Mouse (Mus musculus) embryonic facial prominence, embryonic 11.5 days (tissue): ENCODE data around the gene Samd5. TPM values are rescaled to one million over a fixed set of nuclear protein-coding genes. Genes with fewer than 3 reads are reported as not detected.

Experiments used
- ATAC-seq: fragments of 200-750 bp; cut with Nextera tagmentation; replicated peaks from 2 replicates; pipeline ENCODE4 v1.8.0; 2017; ENCODE audit warnings: low read depth; ENCODE audit not compliant: insufficient number of reproducible peaks, low FRiP score, low TSS enrichment
- DNase-seq: peaks from one replicate; pipeline ENCODE4 v3.0.0-alpha.2; 2015; ENCODE audit warnings: low spot score
- H3K27ac ChIP-seq: fragments of 300-500 bp; sonication (generic); replicated peaks from 2 replicates; pipeline ENCODE4 v1.5.1; 2014; ENCODE audit warnings: mild to moderate bottlenecking, low read depth, low read length, control low read depth
- H3K27me3 ChIP-seq: fragments of 300-500 bp; sonication (generic); 2 replicates; pipeline ENCODE4 v1.6.1; 2014; ENCODE audit warnings: mild to moderate bottlenecking, low read length, moderate library complexity, mixed read lengths; ENCODE audit not compliant: control insufficient read depth, insufficient read depth
- H3K36me3 ChIP-seq: fragments of 300-500 bp; sonication (generic); replicated peaks from 2 replicates; pipeline ENCODE4 v1.6.1; 2014; ENCODE audit warnings: low read depth, mild to moderate bottlenecking, low read length, moderate library complexity, mixed read lengths; ENCODE audit not compliant: control insufficient read depth, insufficient read depth
- H3K4me1 ChIP-seq: fragments of 300-500 bp; sonication (generic); 2 replicates; pipeline ENCODE4 v1.6.1; 2014; ENCODE audit warnings: low read length, mixed read lengths; ENCODE audit not compliant: control insufficient read depth, insufficient read depth
- H3K4me2 ChIP-seq: fragments of 300-500 bp; sonication (generic); 2 replicates; pipeline ENCODE4 v1.6.1; 2014; ENCODE audit warnings: low read depth, mild to moderate bottlenecking, control low read depth, low read length, moderate library complexity
- H3K4me3 ChIP-seq: fragments of 300-500 bp; sonication (generic); 2 replicates; pipeline ENCODE4 v1.5.1; 2014; ENCODE audit warnings: low read depth, low read length, control low read depth
- H3K9ac ChIP-seq: fragments of 300-500 bp; sonication (generic); replicated peaks from 2 replicates; pipeline ENCODE4 v1.6.1; 2014; ENCODE audit warnings: mild to moderate bottlenecking, control low read depth, low read length
- H3K9me3 ChIP-seq: fragments of 300-500 bp; sonication (generic); replicated peaks from 2 replicates; pipeline ENCODE4 v1.6.1; 2016; ENCODE audit warnings: mild to moderate bottlenecking, low read length, inconsistent platforms, mixed read lengths; ENCODE audit not compliant: control insufficient read depth
- WGBS: fragments of 180-500 bp; shearing (Covaris S2); extraction: QIAGEN DNeasy Blood & Tissue Kit; methylation state at CpG from one replicate; pipeline ENCODE4 v1.1.7; 2014; 5-methylcytosine and 5-hydroxymethylcytosine counted together
- polyA plus RNA-seq: library from polyadenylated mRNA; unstranded; fragments of >200 nt; fragmentation: Nextera tagmentation; extraction: Ambion mirVana; gene quantifications from 2 replicates; pipeline ENCODE4 v1.2.1, GENCODE M21; 2014

Gene Samd5
- polyA plus RNA-seq, 1 experiment from 2014 or later = 5.9 TPM

DNA sequence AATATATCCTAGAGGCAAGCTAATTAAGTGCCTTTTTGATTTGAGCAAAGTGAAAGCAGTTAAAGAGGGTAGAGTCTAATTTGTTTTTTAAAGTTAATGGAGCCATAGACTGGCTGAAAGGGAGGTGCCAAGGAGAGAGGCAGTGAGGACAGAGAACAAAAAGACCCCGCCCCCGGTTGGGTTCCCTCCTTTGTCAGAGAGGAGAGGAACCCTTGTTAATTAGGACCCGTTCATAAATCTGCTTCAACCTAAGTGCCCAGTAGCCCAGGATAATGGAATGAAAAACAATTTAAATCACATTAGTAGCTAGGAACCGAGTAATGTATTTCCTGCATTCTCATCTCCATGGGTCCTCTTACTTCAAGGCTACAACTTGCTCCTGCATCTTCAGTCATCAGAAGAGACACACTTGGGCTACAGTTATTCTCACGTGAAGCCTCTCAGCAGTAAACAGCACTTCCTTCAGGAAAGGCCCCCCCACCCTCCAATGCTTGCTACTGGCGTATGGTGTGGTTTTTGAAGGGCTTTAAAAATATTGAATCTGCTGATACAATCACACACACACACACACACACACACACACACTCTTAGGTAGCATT, 21.6 kb upstream of the Samd5 start:
- WGBS = 48% methylated on average over 6 of the region's 6 CpGs
- Histone ChIP-seq H3K9ac (no peak overlapping the region), H3K4me2 (no peak overlapping the region), H3K27me3 (no peaks in the 10 kb centered on the region), H3K4me1 (no peaks in the 10 kb centered on the region), H3K9me3 (no peaks in the 10 kb centered on the region), H3K36me3 (no peaks in the 10 kb centered on the region), H3K27ac (no peak overlapping the region), H3K4me3 (no peak overlapping the region)
- ATAC-seq (no peak), DNase-seq (no peak)

DNA sequence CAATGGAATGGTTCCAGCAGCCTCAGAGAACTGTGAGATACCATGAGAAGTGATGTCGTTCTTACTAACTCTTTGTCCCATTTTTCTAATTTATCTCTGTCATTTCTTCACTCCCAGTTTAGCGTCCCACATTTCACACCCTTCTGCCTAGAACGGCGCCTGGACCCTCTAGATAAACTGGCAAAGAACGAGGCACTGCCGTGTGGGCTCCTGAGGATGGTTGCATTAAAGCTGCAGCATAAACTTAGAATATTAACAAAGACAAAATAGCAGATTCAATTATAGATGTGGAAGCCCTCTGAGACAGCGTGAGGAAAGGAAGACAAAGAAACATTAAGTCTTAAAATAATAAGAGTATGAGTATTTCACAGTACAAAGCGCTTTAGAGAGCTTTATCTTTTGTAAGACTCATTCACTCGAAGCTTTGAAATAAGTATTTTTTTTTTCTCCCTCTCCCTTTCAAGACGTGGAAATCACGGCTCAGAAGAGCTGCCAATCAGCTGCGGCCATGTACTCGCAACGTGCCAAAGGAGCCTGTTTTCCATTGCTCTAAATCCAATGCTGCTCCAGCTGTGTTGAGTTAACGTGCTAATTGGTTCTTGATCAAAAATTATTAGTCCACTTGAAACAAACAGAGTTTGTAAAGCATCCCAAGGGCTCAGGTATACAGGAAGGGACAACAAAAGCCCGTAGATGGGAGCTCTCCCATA, 19.1 kb upstream of the Samd5 start:
- H3K36me3 ChIP-seq = no peaks in the 10 kb centered on the region
- H3K4me3 ChIP-seq = no peak overlapping the region
- H3K9ac ChIP-seq = no peak overlapping the region
- no peaks in the 10 kb centered on the region for H3K9me3 ChIP-seq
- WGBS = 74% methylated on average over 16 of the region's 16 CpGs
- DNase-seq = no peak
- H3K4me1 ChIP-seq = no peaks in the 10 kb centered on the region
- ATAC-seq = no peak
- no peak overlapping the region for H3K4me2 ChIP-seq
- no peak overlapping the region for H3K27ac ChIP-seq
- H3K27me3 ChIP-seq = no peaks in the 10 kb centered on the region

DNA sequence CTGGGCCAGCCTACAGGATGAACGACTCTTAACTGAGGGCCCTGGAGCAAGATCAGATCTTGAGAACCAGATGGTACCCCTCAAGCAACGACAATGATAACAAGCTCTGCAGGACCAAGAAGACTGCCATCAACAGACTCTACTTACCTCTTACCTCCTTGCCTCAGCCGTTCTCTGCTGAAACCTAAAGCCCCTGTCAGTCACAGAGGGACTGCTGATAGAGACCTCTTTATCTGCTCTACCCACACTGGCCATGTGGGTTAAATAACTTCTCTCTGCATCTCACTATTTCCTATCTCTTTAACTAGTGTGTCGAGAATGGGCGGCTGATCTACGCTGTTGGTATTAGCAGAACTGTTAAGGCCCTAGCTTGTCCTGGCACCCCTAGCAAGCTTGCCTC, 5.9 kb upstream of the Samd5 start:
- 86% methylated on average over 6 of the region's 6 CpGs for WGBS
- Histone ChIP-seq H3K9me3 (no peaks in the 10 kb centered on the region), H3K27ac (no peak overlapping the region), H3K4me1 (no peaks in the 10 kb centered on the region), H3K9ac (no peak overlapping the region), H3K36me3 (no peaks in the 10 kb centered on the region), H3K4me2 (no peak overlapping the region), H3K27me3 (no peaks in the 10 kb centered on the region), H3K4me3 (no peak overlapping the region)
- ATAC-seq = no peak
- DNase-seq = no peak

DNA sequence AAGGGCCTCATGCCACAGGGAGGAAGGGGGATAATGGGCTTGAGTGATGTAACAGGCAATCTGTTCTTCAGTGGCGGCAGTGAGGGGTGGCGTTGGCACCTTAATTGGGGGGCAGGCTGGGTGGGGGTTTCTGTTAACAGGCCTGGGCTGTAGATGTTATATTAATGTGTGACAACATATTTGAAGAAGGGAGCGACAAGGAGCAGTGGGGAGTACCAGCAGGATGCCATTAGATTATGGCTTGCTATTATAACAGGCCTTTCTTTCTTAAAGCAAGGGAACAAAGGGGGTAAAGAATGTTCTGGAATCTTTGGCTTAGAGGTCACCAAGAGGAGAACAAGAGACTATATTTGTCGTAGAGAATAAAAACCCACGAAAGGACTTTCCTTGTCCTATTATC, 4.9 kb upstream of the Samd5 start:
- WGBS = 49% methylated on average over 5 of the region's 5 CpGs
- Histone ChIP-seq H3K4me1 (no peaks in the 10 kb centered on the region), H3K27me3 (0 out of 2 replicates have a peak, but pooled peaks cover 2% of the 10 kb centered on the region), H3K4me2 (no peak overlapping the region), H3K9me3 (no peaks in the 10 kb centered on the region), H3K27ac (no peak overlapping the region), H3K36me3 (no peaks in the 10 kb centered on the region), H3K4me3 (no peak overlapping the region), H3K9ac (no peak overlapping the region)
- DNase-seq = no peak
- ATAC-seq = no peak

DNA sequence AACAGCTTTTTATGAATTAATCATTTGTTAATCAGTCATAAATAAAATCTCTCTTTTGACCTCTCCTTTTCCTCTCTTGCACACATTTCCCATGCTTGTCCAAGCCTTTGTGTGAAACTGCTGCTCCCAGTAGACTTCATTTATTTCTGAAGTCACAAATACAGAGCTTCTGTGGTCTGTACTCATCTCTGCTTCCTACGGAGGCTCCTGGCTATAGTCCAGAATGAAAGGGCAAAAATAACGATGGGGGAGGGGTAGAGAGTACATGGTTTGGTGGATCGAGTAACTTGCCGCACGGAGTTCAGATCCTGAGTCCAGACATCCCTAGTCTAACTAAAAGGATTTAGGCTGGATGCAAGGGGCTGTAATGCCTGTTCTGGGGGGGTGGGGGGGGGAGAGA, 3.1 kb upstream of the Samd5 start:
- DNase-seq = no peak
- 45% methylated on average over 5 of the region's 5 CpGs for WGBS
- no peak overlapping the region for H3K4me2 ChIP-seq

DNA sequence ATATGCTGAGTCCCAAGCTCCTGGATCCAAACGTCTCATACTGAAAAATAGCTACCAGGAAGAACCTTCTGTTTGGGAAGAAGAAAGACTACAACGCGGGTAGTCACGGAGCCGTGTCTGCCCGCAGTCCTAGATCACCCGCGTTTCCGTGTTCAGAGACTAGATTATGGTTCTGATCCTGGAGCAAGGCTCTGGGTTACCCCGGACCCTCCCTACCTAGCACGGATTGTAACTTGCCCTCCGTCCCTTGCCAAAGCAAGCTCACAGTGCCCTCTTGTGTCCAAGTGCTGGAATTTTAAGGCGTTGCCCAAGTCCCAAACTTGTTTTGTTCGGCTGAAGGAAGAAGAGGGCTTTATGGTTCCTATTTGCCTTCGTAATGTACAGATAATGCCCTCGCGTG, 1.9 kb upstream of the Samd5 start:
- ATAC-seq = peak; percentile 53
- Histone ChIP-seq H3K4me3 (no peak overlapping the region), H3K9me3 (no peaks in the 10 kb centered on the region), H3K4me2 (peak overlapping the region; percentile 33), H3K27me3 (0 out of 2 replicates have a peak, but pooled peaks cover 4% of the 10 kb centered on the region), H3K27ac (no peak overlapping the region), H3K4me1 (no peaks in the 10 kb centered on the region), H3K9ac (no peak overlapping the region), H3K36me3 (no peaks in the 10 kb centered on the region)
- 2% methylated on average over 17 of the region's 17 CpGs for whole genome bisulfite sequencing
- peak; percentile 93 for DNase-seq

More for the DNA sequence above, 3.1 kb upstream of the Samd5 start:
- H3K4me3 ChIP-seq = no peak overlapping the region
- H3K9ac ChIP-seq = no peak overlapping the region
- H3K9me3 ChIP-seq = no peaks in the 10 kb centered on the region
- H3K36me3 ChIP-seq = no peaks in the 10 kb centered on the region
- 0 out of 2 replicates have a peak, but pooled peaks cover 4% of the 10 kb centered on the region for H3K27me3 ChIP-seq
- H3K4me1 ChIP-seq = no peaks in the 10 kb centered on the region
- no peak overlapping the region for H3K27ac ChIP-seq
- ATAC-seq = no peak

DNA sequence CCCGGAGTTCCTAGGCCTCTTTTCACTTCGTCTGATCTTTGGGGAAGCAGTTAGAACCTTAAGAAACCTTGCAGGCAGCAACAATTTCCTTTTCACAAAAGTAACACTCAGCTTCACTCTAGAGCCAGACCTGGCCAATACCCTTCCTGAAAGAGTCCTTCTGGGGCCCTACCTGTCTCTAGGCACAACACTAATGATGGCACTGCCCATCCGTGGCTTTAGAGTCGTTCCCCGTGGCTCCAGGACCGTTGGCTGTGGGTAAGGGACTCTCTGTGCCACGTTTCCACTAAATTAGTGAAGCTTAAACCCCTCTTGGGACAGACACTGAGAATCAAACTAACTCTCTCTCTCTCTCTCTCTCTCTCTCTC, 1.4 kb upstream of the Samd5 start:
- 0 out of 2 replicates have a peak, but pooled peaks cover 4% of the 10 kb centered on the region for H3K27me3 ChIP-seq
- ATAC-seq = no peak
- no peaks in the 10 kb centered on the region for H3K36me3 ChIP-seq
- DNase-seq = peak; percentile 13
- H3K4me1 ChIP-seq = no peaks in the 10 kb centered on the region
- 3% methylated on average over 7 of the region's 7 CpGs for WGBS
- no peak overlapping the region for H3K4me2 ChIP-seq
- H3K4me3 ChIP-seq = no peak overlapping the region
- no peaks in the 10 kb centered on the region for H3K9me3 ChIP-seq
- no peak overlapping the region for H3K27ac ChIP-seq
- H3K9ac ChIP-seq = no peak overlapping the region
